Mouse (Mus musculus) hindbrain, postnatal 0 days (tissue): ENCODE results near the gene Dab1. TPM values are rescaled to one million over a fixed set of nuclear protein-coding genes. Genes with fewer than 3 reads are reported as not detected.

ENCODE experiments used
- ATAC-seq: fragments of 200-750 bp; cut with Nextera tagmentation; 2 replicates; pipeline ENCODE4 v1.8.0; 2017; ENCODE audit warnings: mild to moderate bottlenecking, moderate TSS enrichment, moderate library complexity
- DNase-seq: peaks from one replicate; pipeline ENCODE4 v3.0.0-alpha.2; 2015; ENCODE audit warnings: low spot score
- H3K27ac ChIP-seq: fragments of 300-500 bp; sonication (generic); 2 replicates; pipeline ENCODE4 v1.5.1; 2014; ENCODE audit warnings: mild to moderate bottlenecking
- H3K27me3 ChIP-seq: fragments of 300-500 bp; sonication (generic); 2 replicates; pipeline ENCODE4 v1.6.1; 2014; ENCODE audit warnings: low read length, mixed read lengths; ENCODE audit not compliant: insufficient read depth
- H3K36me3 ChIP-seq: fragments of 300-500 bp; sonication (generic); 2 replicates; pipeline ENCODE4 v1.6.1; 2014; ENCODE audit warnings: low read length, mixed read lengths; ENCODE audit not compliant: insufficient read depth
- H3K4me1 ChIP-seq: fragments of 300-500 bp; sonication (generic); 2 replicates; pipeline ENCODE4 v1.6.1; 2014; ENCODE audit warnings: antibody characterized with exemption, low read length, mixed read lengths; ENCODE audit not compliant: insufficient read depth
- H3K4me2 ChIP-seq: fragments of 300-500 bp; sonication (generic); 2 replicates; pipeline ENCODE4 v1.6.1; 2014; ENCODE audit warnings: low read depth, mild to moderate bottlenecking, low read length, moderate library complexity, mixed read lengths
- H3K4me3 ChIP-seq: fragments of 300-500 bp; sonication (generic); 2 replicates; pipeline ENCODE4 v1.5.1; 2014; ENCODE audit warnings: low read length
- H3K9ac ChIP-seq: fragments of 300-500 bp; sonication (generic); replicated peaks from 2 replicates; pipeline ENCODE4 v1.6.1; 2014; ENCODE audit warnings: mild to moderate bottlenecking, low read length, moderate library complexity, mixed read lengths
- H3K9me3 ChIP-seq: fragments of 300-500 bp; sonication (generic); 2 replicates; pipeline ENCODE4 v1.6.1; 2016; ENCODE audit warnings: low read length, mixed read lengths
- CTCF ChIP-seq: IDR thresholded peaks from 2 replicates; pipeline ENCODE4 v1.5.1; 2016; ENCODE audit warnings: antibody characterized with exemption, control low read depth, low read depth
- WGBS: fragments of 180-500 bp; shearing (Covaris S2); extraction: QIAGEN DNeasy Blood & Tissue Kit; methylation state at CpG from one replicate; pipeline ENCODE4 v1.1.7; 2014; 5-methylcytosine and 5-hydroxymethylcytosine counted together
- polyA plus RNA-seq: library from polyadenylated mRNA; unstranded; fragments of >200 nt; fragmentation: Nextera tagmentation; extraction: Ambion mirVana; gene quantifications from 2 replicates; pipeline ENCODE4 v1.2.1, GENCODE M21; 2015
- total RNA-seq: library from RNA; depleted of rRNA; stranded (reverse); fragments of >200 nt; gene quantifications from 2 replicates; pipeline ENCODE4 v1.2.3, GENCODE M21; 2014

Gene Dab1
- total and polyA plus RNA-seq, 2 experiments from 2014 or later = 38.2 to 76.2 TPM

GRCm38 (mm10) chr4:104122364-104122763 lies 503.2 kb downstream of the Dab1 start:
- peak; percentile 18; the same call in 1 of the 2 replicates for TF ChIP-seq CTCF
- WGBS = 53% methylated on average over 1 of the region's 1 CpGs
- Histone ChIP-seq H3K36me3 (no peaks in the 10 kb centered on the region), H3K27ac (no peak overlapping the region), H3K9ac (no peak overlapping the region), H3K4me3 (no peak overlapping the region), H3K4me2 (no peak overlapping the region), H3K4me1 (no peaks in the 10 kb centered on the region), H3K9me3 (no peaks in the 10 kb centered on the region), H3K27me3 (no peaks in the 10 kb centered on the region)
- ATAC-seq (no peak), DNase-seq (no peak)

- Histone ChIP-seq H3K27ac (no peak overlapping the region), H3K4me1 (no peaks in the 10 kb centered on the region), H3K4me3 (no peak overlapping the region), H3K9ac (no peak overlapping the region), H3K27me3 (no peaks in the 10 kb centered on the region), H3K4me2 (no peak overlapping the region), H3K36me3 (no peaks in the 10 kb centered on the region), H3K9me3 (no peaks in the 10 kb centered on the region)
- ATAC-seq (no peak), DNase-seq (no peak)
- TF ChIP-seq CTCF = no peak
Measured at GRCm38 (mm10) chr4:104153637-104154036, 534.5 kb downstream of the Dab1 start.

DNA sequence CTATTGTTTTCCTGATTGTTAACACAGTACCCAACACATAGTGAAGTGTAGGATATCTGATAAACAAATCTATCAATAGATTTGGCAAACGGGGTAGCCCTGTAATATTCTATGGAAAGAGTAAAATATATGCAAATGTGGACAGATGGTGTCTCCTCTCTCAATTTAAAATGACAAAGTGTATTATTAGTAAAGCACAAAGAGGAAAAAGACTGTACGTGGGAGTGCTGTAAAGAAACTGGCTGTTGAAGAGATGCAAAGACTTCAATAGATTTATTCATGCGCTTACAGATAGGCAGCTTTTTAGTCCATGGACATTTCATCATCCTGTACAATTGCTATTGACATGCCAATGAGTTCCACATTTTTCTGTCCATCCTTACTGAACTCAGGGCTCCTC lies 558.9 kb downstream of the Dab1 start:
- no peaks in the 10 kb centered on the region for H3K9me3 ChIP-seq

DNA sequence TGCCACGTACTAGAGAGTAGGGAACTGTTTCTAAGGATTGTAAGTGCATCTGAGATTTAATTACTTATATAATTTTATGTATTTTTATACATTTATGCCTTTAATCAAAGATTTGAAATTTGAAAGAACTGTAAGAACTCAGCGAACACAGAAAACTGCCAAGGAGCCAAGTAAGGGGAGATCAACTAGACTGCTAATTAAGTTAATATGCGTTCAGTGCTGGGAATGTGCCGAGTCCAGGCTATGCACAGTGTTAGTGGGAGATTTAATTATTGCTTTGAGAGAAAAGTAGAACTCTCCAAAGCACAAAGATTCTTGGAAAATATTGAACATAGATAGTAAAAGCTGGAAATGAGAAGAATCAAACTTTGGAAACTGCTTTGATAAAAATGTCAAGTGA lies 567.2 kb downstream of the Dab1 start:
- no peaks in the 10 kb centered on the region for H3K9me3 ChIP-seq
- ATAC-seq = no peak
- H3K4me3 ChIP-seq = no peak overlapping the region
- TF ChIP-seq CTCF = no peak
- no peak overlapping the region for H3K4me2 ChIP-seq
- no peaks in the 10 kb centered on the region for H3K4me1 ChIP-seq
- 49% methylated on average over 4 of the region's 4 CpGs for WGBS
- no peaks in the 10 kb centered on the region for H3K36me3 ChIP-seq
- no peak overlapping the region for H3K9ac ChIP-seq
- H3K27me3 ChIP-seq = no peaks in the 10 kb centered on the region
- H3K27ac ChIP-seq = no peak overlapping the region
- DNase-seq = no peak

More for the DNA sequence above, 558.9 kb downstream of the Dab1 start:
- DNase-seq = no peak
- 71% methylated on average over 3 of the region's 3 CpGs for WGBS
- Histone ChIP-seq H3K4me2 (no peak overlapping the region), H3K27me3 (no peaks in the 10 kb centered on the region), H3K36me3 (no peaks in the 10 kb centered on the region), H3K27ac (no peak overlapping the region), H3K4me3 (no peak overlapping the region), H3K4me1 (no peaks in the 10 kb centered on the region), H3K9ac (no peak overlapping the region)
- no peak for TF ChIP-seq CTCF
- no peak for ATAC-seq

GRCm38 (mm10) chr4:104198635-104199034 lies 579.5 kb downstream of the Dab1 start:
- peak; percentile 47 for DNase-seq
- Histone ChIP-seq H3K4me2 (no peak overlapping the region), H3K4me3 (no peak overlapping the region), H3K4me1 (no peaks in the 10 kb centered on the region), H3K9ac (no peak overlapping the region), H3K27me3 (no peaks in the 10 kb centered on the region), H3K9me3 (no peaks in the 10 kb centered on the region), H3K36me3 (no peaks in the 10 kb centered on the region), H3K27ac (no peak overlapping the region)
- ATAC-seq = no peak
- TF ChIP-seq CTCF = no peak
- WGBS = 67% methylated on average over 8 of the region's 8 CpGs

- Histone ChIP-seq H3K36me3 (no peaks in the 10 kb centered on the region), H3K4me2 (no peak overlapping the region), H3K4me1 (peaks cover 7% of the 10 kb centered on the region; the same call in 1 of the 2 replicates), H3K4me3 (no peak overlapping the region), H3K9ac (no peak overlapping the region), H3K9me3 (no peaks in the 10 kb centered on the region), H3K27ac (no peak overlapping the region), H3K27me3 (no peaks in the 10 kb centered on the region)
- ATAC-seq = peak; percentile 68
- TF ChIP-seq CTCF = no peak
- DNase-seq = peak; percentile 66
- WGBS = 55% methylated on average over 5 of the region's 5 CpGs
Measured at GRCm38 (mm10) chr4:104201686-104202085, 582.5 kb downstream of the Dab1 start.

GRCm38 (mm10) chr4:104204047-104204446 lies 584.9 kb downstream of the Dab1 start:
- 34% methylated on average over 6 of the region's 6 CpGs for WGBS
- Histone ChIP-seq H3K9ac (no peak overlapping the region), H3K4me1 (peaks cover 7% of the 10 kb centered on the region; the same call in 1 of the 2 replicates), H3K4me2 (no peak overlapping the region), H3K27ac (no peak overlapping the region), H3K9me3 (no peaks in the 10 kb centered on the region), H3K27me3 (no peaks in the 10 kb centered on the region), H3K36me3 (no peaks in the 10 kb centered on the region), H3K4me3 (no peak overlapping the region)
- DNase-seq = peak; percentile 15
- ATAC-seq = no peak
- TF ChIP-seq CTCF = peak; percentile 26; the same call in 1 of the 2 replicates
